Mouse (Mus musculus) hindbrain, embryonic 11.5 days (tissue): ENCODE measurements around the gene Vgll4. TPM values are rescaled to one million over a fixed set of nuclear protein-coding genes. Genes with fewer than 3 reads are reported as not detected.

Source experiments
- ATAC-seq: fragments of 200-750 bp; cut with Nextera tagmentation; 2 replicates; pipeline ENCODE4 v1.8.0; 2017; ENCODE audit warnings: mild to moderate bottlenecking, moderate TSS enrichment, moderate library complexity; ENCODE audit not compliant: low FRiP score
- DNase-seq: peaks from one replicate; pipeline ENCODE4 v3.0.0-alpha.2; 2015; ENCODE audit warnings: low spot score
- H3K27ac ChIP-seq: fragments of 300-500 bp; sonication (generic); 2 replicates; pipeline ENCODE4 v1.5.1; 2014; ENCODE audit warnings: mild to moderate bottlenecking, low read depth, low read length
- H3K27me3 ChIP-seq: fragments of 300-500 bp; sonication (generic); 2 replicates; pipeline ENCODE4 v1.6.1; 2014; ENCODE audit warnings: mild to moderate bottlenecking, low read length, moderate library complexity, mixed read lengths; ENCODE audit not compliant: control insufficient read depth, insufficient read depth
- H3K36me3 ChIP-seq: fragments of 300-500 bp; sonication (generic); 2 replicates; pipeline ENCODE4 v1.6.1; 2014; ENCODE audit warnings: mild to moderate bottlenecking, low read length, moderate library complexity, mixed read lengths; ENCODE audit not compliant: control insufficient read depth, insufficient read depth
- H3K4me1 ChIP-seq: fragments of 300-500 bp; sonication (generic); replicated peaks from 2 replicates; pipeline ENCODE4 v1.6.1; 2014; ENCODE audit warnings: low read length, mixed read lengths; ENCODE audit not compliant: control insufficient read depth, insufficient read depth
- H3K4me2 ChIP-seq: fragments of 300-500 bp; sonication (generic); replicated peaks from 2 replicates; pipeline ENCODE4 v1.6.1; 2014; ENCODE audit warnings: mild to moderate bottlenecking, low read depth, low read length
- H3K4me3 ChIP-seq: fragments of 300-500 bp; sonication (generic); 2 replicates; pipeline ENCODE4 v1.5.1; 2014; ENCODE audit warnings: low read depth, low read length
- H3K9ac ChIP-seq: fragments of 300-500 bp; sonication (generic); 2 replicates; pipeline ENCODE4 v1.6.1; 2014; ENCODE audit warnings: low read depth, low read length
- H3K9me3 ChIP-seq: fragments of 300-500 bp; sonication (generic); 2 replicates; pipeline ENCODE4 v1.6.1; 2016; ENCODE audit warnings: low read length; ENCODE audit not compliant: control insufficient read depth
- WGBS: fragments of 180-500 bp; shearing (Covaris S2); extraction: QIAGEN DNeasy Blood & Tissue Kit; methylation state at CpG from one replicate; pipeline ENCODE4 v1.1.7; 2014; 5-methylcytosine and 5-hydroxymethylcytosine counted together
- polyA plus RNA-seq: library from polyadenylated mRNA; unstranded; fragments of >200 nt; fragmentation: Nextera tagmentation; extraction: Ambion mirVana; gene quantifications from 2 replicates; pipeline ENCODE4 v1.2.1, GENCODE M21; 2014

Vgll4 gene
- polyA plus RNA-seq, 1 experiment from 2014 or later: 59.3 TPM

- no peak overlapping the region for H3K27ac ChIP-seq
- no peaks in the 10 kb centered on the region for H3K36me3 ChIP-seq
- H3K9ac ChIP-seq: no peak overlapping the region
- no peaks in the 10 kb centered on the region for H3K4me1 ChIP-seq
- H3K4me3 ChIP-seq: no peak overlapping the region
- H3K9me3 ChIP-seq: no peaks in the 10 kb centered on the region
- no peaks in the 10 kb centered on the region for H3K27me3 ChIP-seq
- WGBS: 84% methylated on average over 2 of the region's 2 CpGs
- ATAC-seq (no peak), DNase-seq (no peak)
- no peak overlapping the region for H3K4me2 ChIP-seq
These were observed 30.1 kb downstream of the Vgll4 start for GRCm38 (mm10) chr6:114939666-114940065.

DNA sequence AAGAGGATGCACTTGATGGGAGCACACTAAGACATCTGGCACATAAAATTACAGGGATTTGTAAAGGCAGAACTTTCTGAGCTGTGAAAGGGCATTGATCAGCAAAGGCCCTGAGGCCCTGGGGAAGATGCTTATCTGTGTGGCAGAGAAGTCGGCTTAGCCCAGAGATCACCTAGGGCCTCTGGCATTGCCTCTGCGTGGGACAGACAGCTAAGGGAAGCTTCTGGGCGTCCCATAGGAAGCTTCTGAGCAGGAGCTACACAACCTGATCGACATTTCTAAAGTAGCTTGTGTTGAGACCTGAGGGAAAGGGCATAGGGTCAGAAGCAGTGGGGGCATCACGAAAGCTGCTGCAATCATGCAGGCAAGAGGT lies 32.9 kb downstream of the Vgll4 start:
- Histone ChIP-seq H3K9ac (no peak overlapping the region), H3K27me3 (no peaks in the 10 kb centered on the region), H3K36me3 (no peaks in the 10 kb centered on the region), H3K9me3 (no peaks in the 10 kb centered on the region), H3K27ac (no peak overlapping the region), H3K4me3 (no peak overlapping the region), H3K4me1 (no peaks in the 10 kb centered on the region), H3K4me2 (no peak overlapping the region)
- WGBS: 71% methylated on average over 5 of the region's 5 CpGs
- no peak for DNase-seq
- no peak for ATAC-seq

DNA sequence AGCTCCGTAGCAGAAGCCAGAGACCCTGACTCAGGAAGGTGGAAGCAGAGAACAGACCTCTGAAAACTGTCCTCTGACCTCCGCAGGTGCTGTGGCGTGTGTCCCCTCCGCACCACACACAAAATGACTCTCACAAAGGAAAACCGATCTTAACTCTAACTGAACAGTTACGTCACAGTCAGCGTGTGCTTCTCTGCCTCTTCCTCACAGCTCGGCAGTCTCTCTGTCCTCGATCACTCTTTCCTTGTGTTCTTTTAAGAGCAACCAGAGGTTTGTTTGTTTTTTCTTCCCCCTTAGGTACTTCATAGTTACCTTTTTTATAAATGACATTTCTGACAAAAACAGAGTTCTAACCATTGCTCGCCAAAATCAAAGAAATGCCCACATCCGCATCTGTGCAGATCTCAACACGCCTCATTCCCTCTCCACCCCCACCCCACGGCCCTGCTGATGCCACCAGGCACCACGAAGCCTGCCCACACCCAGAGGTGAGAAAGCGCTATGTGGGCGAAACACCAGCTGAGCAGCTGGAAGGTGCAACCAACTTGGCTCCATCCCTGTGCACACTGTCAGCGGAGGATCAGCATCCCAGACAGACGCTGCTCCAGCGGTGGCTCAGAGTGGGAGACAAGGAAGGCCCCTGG lies 33.4 kb downstream of the Vgll4 start:
- no peaks in the 10 kb centered on the region for H3K4me1 ChIP-seq
- 82% methylated on average over 19 of the region's 19 CpGs for WGBS
- no peaks in the 10 kb centered on the region for H3K27me3 ChIP-seq
- H3K9ac ChIP-seq: no peak overlapping the region
- DNase-seq: no peak
- no peak overlapping the region for H3K27ac ChIP-seq
- ATAC-seq: no peak
- H3K9me3 ChIP-seq: no peaks in the 10 kb centered on the region
- H3K4me2 ChIP-seq: no peak overlapping the region
- no peaks in the 10 kb centered on the region for H3K36me3 ChIP-seq
- no peak overlapping the region for H3K4me3 ChIP-seq

DNA sequence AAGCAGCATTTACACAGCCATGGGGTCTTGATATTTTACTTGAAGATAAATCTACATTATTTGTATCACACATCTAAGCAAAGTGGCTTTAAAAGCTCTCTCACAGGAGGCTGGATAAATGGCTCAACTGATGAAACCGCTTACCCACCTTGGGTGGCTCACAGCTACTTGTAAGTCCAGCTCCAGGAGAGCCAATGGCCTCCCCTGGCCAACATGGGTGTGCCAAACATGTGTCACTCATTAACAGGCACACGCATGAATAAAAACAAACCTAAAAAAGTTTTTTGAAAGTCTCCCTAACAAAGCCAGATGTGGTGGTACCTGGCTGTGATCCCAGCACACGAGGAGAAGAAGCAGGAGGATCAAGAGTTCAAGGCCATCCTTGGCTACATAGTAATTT lies 34.4 kb downstream of the Vgll4 start:
- Histone ChIP-seq H3K9me3 (no peaks in the 10 kb centered on the region), H3K9ac (no peak overlapping the region), H3K27ac (no peak overlapping the region), H3K4me1 (no peaks in the 10 kb centered on the region), H3K36me3 (no peaks in the 10 kb centered on the region), H3K4me2 (no peak overlapping the region), H3K4me3 (no peak overlapping the region), H3K27me3 (no peaks in the 10 kb centered on the region)
- ATAC-seq: no peak
- 78% methylated on average over 3 of the region's 3 CpGs for WGBS
- no peak for DNase-seq

GRCm38 (mm10) chr6:114934045-114934444 lies 35.7 kb downstream of the Vgll4 start:
- H3K4me1 ChIP-seq: no peaks in the 10 kb centered on the region
- H3K9ac ChIP-seq: no peak overlapping the region
- no peaks in the 10 kb centered on the region for H3K36me3 ChIP-seq
- no peak for DNase-seq
- no peaks in the 10 kb centered on the region for H3K27me3 ChIP-seq
- H3K4me2 ChIP-seq: no peak overlapping the region
- WGBS: 89% methylated on average over 11 of the region's 11 CpGs
- H3K27ac ChIP-seq: no peak overlapping the region
- ATAC-seq: no peak
- H3K4me3 ChIP-seq: no peak overlapping the region
- no peaks in the 10 kb centered on the region for H3K9me3 ChIP-seq

GRCm38 (mm10) chr6:114932991-114933392 lies 36.8 kb downstream of the Vgll4 start:
- DNase-seq: no peak
- WGBS: 88% methylated on average over 3 of the region's 3 CpGs
- H3K9me3 ChIP-seq: no peaks in the 10 kb centered on the region

DNA sequence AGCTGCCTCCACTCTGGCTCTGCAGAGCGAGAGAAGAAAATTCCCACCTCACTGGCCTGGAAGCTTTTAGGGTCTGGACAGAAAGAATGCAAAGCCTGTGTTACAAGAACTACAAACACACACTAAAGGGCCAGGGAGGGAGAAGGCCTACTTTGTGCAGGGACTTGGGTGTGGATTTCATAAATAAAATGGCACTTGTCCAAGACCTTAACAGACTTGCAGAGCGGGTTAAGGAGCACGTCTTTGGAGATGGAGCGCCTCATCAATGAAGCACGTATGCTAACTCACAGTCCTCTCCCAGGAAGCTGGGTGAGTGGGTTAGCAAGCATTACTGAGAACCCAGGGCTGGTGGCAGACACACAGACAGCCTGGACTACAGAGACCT lies 37.7 kb downstream of the Vgll4 start:
- 84% methylated on average over 5 of the region's 5 CpGs for WGBS
- no peak for ATAC-seq
- no peaks in the 10 kb centered on the region for H3K27me3 ChIP-seq
- no peak overlapping the region for H3K4me2 ChIP-seq
- no peak for DNase-seq
- H3K9me3 ChIP-seq: no peaks in the 10 kb centered on the region
- H3K4me1 ChIP-seq: no peaks in the 10 kb centered on the region
- H3K4me3 ChIP-seq: no peak overlapping the region
- no peak overlapping the region for H3K9ac ChIP-seq
- no peaks in the 10 kb centered on the region for H3K36me3 ChIP-seq
- no peak overlapping the region for H3K27ac ChIP-seq

More at GRCm38 (mm10) chr6:114932991-114933392, 36.8 kb downstream of the Vgll4 start:
- Histone ChIP-seq H3K4me2 (no peak overlapping the region), H3K9ac (no peak overlapping the region), H3K27me3 (no peaks in the 10 kb centered on the region), H3K27ac (no peak overlapping the region), H3K4me3 (no peak overlapping the region), H3K36me3 (no peaks in the 10 kb centered on the region), H3K4me1 (no peaks in the 10 kb centered on the region)
- ATAC-seq: no peak

- no peak overlapping the region for H3K4me3 ChIP-seq
- H3K36me3 ChIP-seq: no peaks in the 10 kb centered on the region
- 77% methylated on average over 28 of the region's 28 CpGs for WGBS
- H3K4me2 ChIP-seq: no peak overlapping the region
- H3K9me3 ChIP-seq: no peaks in the 10 kb centered on the region
- H3K9ac ChIP-seq: no peak overlapping the region
- H3K27me3 ChIP-seq: no peaks in the 10 kb centered on the region
- DNase-seq (no peak), ATAC-seq (no peak)
- no peak overlapping the region for H3K27ac ChIP-seq
- no peaks in the 10 kb centered on the region for H3K4me1 ChIP-seq
These were observed 38.3 kb downstream of the Vgll4 start for GRCm38 (mm10) chr6:114931212-114932115.

DNA sequence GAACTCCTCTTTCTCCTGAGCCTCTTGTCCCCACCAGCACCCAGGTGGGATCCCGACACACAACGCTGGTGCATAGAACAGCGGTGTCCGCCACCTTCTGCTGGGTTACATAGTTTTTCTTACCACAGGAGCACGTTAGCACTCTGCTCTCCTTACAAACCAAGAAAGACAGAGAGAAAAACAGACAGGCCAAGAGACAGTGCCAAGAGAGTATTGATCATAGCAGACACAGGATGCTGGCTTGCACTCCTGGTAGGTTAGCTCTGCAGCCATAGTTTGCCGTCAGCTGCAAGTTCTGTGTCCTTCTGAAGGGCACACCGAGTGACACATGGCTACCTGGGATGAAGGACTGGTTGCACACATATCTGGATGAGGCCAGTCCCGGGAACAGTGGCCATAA lies 39.1 kb downstream of the Vgll4 start:
- Histone ChIP-seq H3K4me1 (no peaks in the 10 kb centered on the region), H3K9ac (no peak overlapping the region), H3K27ac (no peak overlapping the region), H3K4me2 (no peak overlapping the region), H3K4me3 (no peak overlapping the region), H3K9me3 (no peaks in the 10 kb centered on the region), H3K27me3 (no peaks in the 10 kb centered on the region), H3K36me3 (no peaks in the 10 kb centered on the region)
- DNase-seq (no peak), ATAC-seq (no peak)
- 91% methylated on average over 8 of the region's 8 CpGs for WGBS
